Mouse (Mus musculus) embryonic facial prominence, embryonic 14.5 days (tissue): ENCODE measurements around the gene Fibp. TPM values are rescaled to one million over a fixed set of nuclear protein-coding genes. Genes with fewer than 3 reads are reported as not detected.

Experiments used
- ATAC-seq: fragments of 200-750 bp; cut with Nextera tagmentation; 2 replicates; pipeline ENCODE4 v1.8.0; 2017; ENCODE audit warnings: low read depth, moderate number of reproducible peaks, moderate TSS enrichment
- DNase-seq: peaks from one replicate; pipeline ENCODE4 v3.0.0-alpha.2; 2015; ENCODE audit warnings: low spot score
- H3K27ac ChIP-seq: fragments of 300-500 bp; sonication (generic); replicated peaks from 2 replicates; pipeline ENCODE4 v1.5.1; 2014; ENCODE audit warnings: low read depth, mild to moderate bottlenecking, low read length, moderate library complexity
- H3K27me3 ChIP-seq: fragments of 300-500 bp; sonication (generic); replicated peaks from 2 replicates; pipeline ENCODE4 v1.6.1; 2014; ENCODE audit warnings: low read length; ENCODE audit not compliant: control insufficient read depth, insufficient read depth
- H3K36me3 ChIP-seq: fragments of 300-500 bp; sonication (generic); 2 replicates; pipeline ENCODE4 v1.6.1; 2014; ENCODE audit warnings: low read length, mixed read lengths; ENCODE audit not compliant: control insufficient read depth, insufficient read depth
- H3K4me1 ChIP-seq: fragments of 300-500 bp; sonication (generic); 2 replicates; pipeline ENCODE4 v1.6.1; 2014; ENCODE audit warnings: antibody characterized with exemption, low read length; ENCODE audit not compliant: control insufficient read depth, insufficient read depth
- H3K4me2 ChIP-seq: fragments of 300-500 bp; sonication (generic); 2 replicates; pipeline ENCODE4 v1.6.1; 2014; ENCODE audit warnings: low read depth, mild to moderate bottlenecking, low read length, moderate library complexity, mixed read lengths
- H3K4me3 ChIP-seq: fragments of 300-500 bp; sonication (generic); 2 replicates; pipeline ENCODE4 v1.5.1; 2014; ENCODE audit warnings: low read depth, mild to moderate bottlenecking, low read length
- H3K9ac ChIP-seq: fragments of 300-500 bp; sonication (generic); 2 replicates; pipeline ENCODE4 v1.6.1; 2014; ENCODE audit warnings: low read depth, mild to moderate bottlenecking, low read length, moderate library complexity, mixed read lengths
- H3K9me3 ChIP-seq: fragments of 300-500 bp; sonication (generic); 2 replicates; pipeline ENCODE4 v1.6.1; 2016; ENCODE audit warnings: low read length; ENCODE audit not compliant: control insufficient read depth
- WGBS: fragments of 180-500 bp; shearing (Covaris S2); extraction: QIAGEN DNeasy Blood & Tissue Kit; methylation state at CpG from one replicate; pipeline ENCODE4 v1.1.7; 2014; 5-methylcytosine and 5-hydroxymethylcytosine counted together
- polyA plus RNA-seq: library from polyadenylated mRNA; unstranded; fragments of >200 nt; fragmentation: Nextera tagmentation; extraction: Ambion mirVana; gene quantifications from 2 replicates; pipeline ENCODE4 v1.2.1, GENCODE M21; 2014

The Fibp gene
- 75.0 and 99.0 TPM in 2 replicates for polyA plus RNA-seq

- Histone ChIP-seq H3K4me2 (peak within 1 kb of the TSS; percentile 96), H3K9ac (peak within 1 kb of the TSS; percentile 71), H3K9me3 (no peaks in the 10 kb centered on the region), H3K36me3 (peaks cover 27% of the 10 kb centered on the region), H3K4me3 (peak within 1 kb of the TSS; percentile 68), H3K27me3 (no peaks in the 10 kb centered on the region), H3K27ac (no peak within 1 kb of the TSS; the same call in 1 of the 2 replicates), H3K4me1 (peaks cover 25% of the 10 kb centered on the region)
- ATAC-seq = peak; percentile 74
- DNase-seq = peak; percentile 94
- under 1% methylated on average over 30 of the region's 32 CpGs for WGBS
These were observed at the start of gene Fibp for GRCm38 (mm10) chr19:5460465-5460911. TSS of gene Fibp (plus strand) at chr19:5460615.

- no peaks in the 10 kb centered on the region for H3K36me3 ChIP-seq
- H3K27me3 ChIP-seq = no peaks in the 10 kb centered on the region
- DNase-seq = no peak
- no peak overlapping the region for H3K4me2 ChIP-seq
- 91% methylated on average over 5 of the region's 5 CpGs for WGBS
- H3K4me3 ChIP-seq = no peak overlapping the region
- no peak overlapping the region for H3K27ac ChIP-seq
- H3K9me3 ChIP-seq = no peaks in the 10 kb centered on the region
- peaks cover 12% of the 10 kb centered on the region for H3K4me1 ChIP-seq
- H3K9ac ChIP-seq = no peak overlapping the region
- ATAC-seq = no peak
These were observed 49.8 kb upstream of the Fibp start for GRCm38 (mm10) chr19:5410641-5411040.

GRCm38 (mm10) chr19:5411961-5412360 lies 48.5 kb upstream of the Fibp start:
- H3K4me3 ChIP-seq = no peak overlapping the region
- H3K9ac ChIP-seq = no peak overlapping the region
- H3K9me3 ChIP-seq = no peaks in the 10 kb centered on the region
- no peak overlapping the region for H3K4me2 ChIP-seq
- DNase-seq = no peak
- no peaks in the 10 kb centered on the region for H3K27me3 ChIP-seq
- no peak for ATAC-seq
- peaks cover 10% of the 10 kb centered on the region; the same call in 1 of the 2 replicates for H3K4me1 ChIP-seq
- H3K36me3 ChIP-seq = no peaks in the 10 kb centered on the region
- no peak overlapping the region for H3K27ac ChIP-seq
- 46% methylated on average over 5 of the region's 5 CpGs for WGBS

GRCm38 (mm10) chr19:5413840-5414239 lies 46.6 kb upstream of the Fibp start:
- H3K9ac ChIP-seq = no peak overlapping the region
- H3K27ac ChIP-seq = no peak overlapping the region
- H3K4me3 ChIP-seq = no peak overlapping the region
- no peak overlapping the region for H3K4me2 ChIP-seq
- no peak for DNase-seq
- H3K27me3 ChIP-seq = no peaks in the 10 kb centered on the region
- ATAC-seq = no peak
- 64% methylated on average over 4 of the region's 4 CpGs for WGBS
- no peaks in the 10 kb centered on the region for H3K4me1 ChIP-seq
- H3K9me3 ChIP-seq = no peaks in the 10 kb centered on the region
- H3K36me3 ChIP-seq = no peaks in the 10 kb centered on the region

- no peak overlapping the region for H3K4me2 ChIP-seq
- H3K36me3 ChIP-seq = no peaks in the 10 kb centered on the region; the same call in 1 of the 2 replicates
- H3K4me3 ChIP-seq = no peak overlapping the region
- no peak overlapping the region for H3K27ac ChIP-seq
- H3K9ac ChIP-seq = no peak overlapping the region
- H3K4me1 ChIP-seq = no peaks in the 10 kb centered on the region
- ATAC-seq = no peak
- 51% methylated on average over 2 of the region's 2 CpGs for WGBS
- DNase-seq = no peak
- no peaks in the 10 kb centered on the region for H3K27me3 ChIP-seq
- H3K9me3 ChIP-seq = no peaks in the 10 kb centered on the region
These were observed 45.9 kb upstream of the Fibp start for GRCm38 (mm10) chr19:5414534-5414957.

GRCm38 (mm10) chr19:5418750-5419466 lies 41.5 kb upstream of the Fibp start:
- ATAC-seq (no peak), DNase-seq (no peak)
- Histone ChIP-seq H3K4me3 (no peak overlapping the region), H3K4me2 (no peak overlapping the region), H3K9me3 (no peaks in the 10 kb centered on the region), H3K27me3 (no peaks in the 10 kb centered on the region), H3K9ac (no peak overlapping the region), H3K4me1 (peaks cover 5% of the 10 kb centered on the region; the same call in 1 of the 2 replicates), H3K36me3 (peaks cover 29% of the 10 kb centered on the region), H3K27ac (no peak overlapping the region)
- WGBS = 88% methylated on average over 8 of the region's 8 CpGs

- 91% methylated on average over 9 of the region's 9 CpGs for WGBS
- H3K27me3 ChIP-seq = no peaks in the 10 kb centered on the region
- H3K36me3 ChIP-seq = peaks cover 29% of the 10 kb centered on the region
- H3K4me1 ChIP-seq = peaks cover 5% of the 10 kb centered on the region; the same call in 1 of the 2 replicates
- no peak overlapping the region for H3K4me3 ChIP-seq
- DNase-seq = no peak
- H3K9ac ChIP-seq = no peak overlapping the region
- no peak overlapping the region for H3K27ac ChIP-seq
- H3K9me3 ChIP-seq = no peaks in the 10 kb centered on the region
- no peak for ATAC-seq
- no peak overlapping the region for H3K4me2 ChIP-seq
These were observed 40.8 kb upstream of the Fibp start for GRCm38 (mm10) chr19:5419630-5420029.

GRCm38 (mm10) chr19:5420579-5420978 lies 39.8 kb upstream of the Fibp start:
- Histone ChIP-seq H3K27me3 (no peaks in the 10 kb centered on the region), H3K4me1 (peaks cover 5% of the 10 kb centered on the region; the same call in 1 of the 2 replicates), H3K9ac (no peak overlapping the region), H3K36me3 (peaks cover 29% of the 10 kb centered on the region), H3K4me3 (no peak overlapping the region), H3K9me3 (no peaks in the 10 kb centered on the region), H3K27ac (no peak overlapping the region), H3K4me2 (no peak overlapping the region)
- DNase-seq (no peak), ATAC-seq (no peak)
- 88% methylated on average over 6 of the region's 6 CpGs for WGBS

- WGBS = 83% methylated on average over 5 of the region's 5 CpGs
- Histone ChIP-seq H3K36me3 (peaks cover 37% of the 10 kb centered on the region), H3K27ac (no peak overlapping the region), H3K4me1 (peaks cover 17% of the 10 kb centered on the region), H3K4me3 (no peak overlapping the region), H3K27me3 (no peaks in the 10 kb centered on the region), H3K9me3 (no peaks in the 10 kb centered on the region), H3K9ac (no peak overlapping the region), H3K4me2 (no peak overlapping the region)
- ATAC-seq (no peak), DNase-seq (no peak)
These were observed 38.6 kb upstream of the Fibp start for GRCm38 (mm10) chr19:5421784-5422183.
